Mouse (Mus musculus) liver (tissue): Measurements from ENCODE around the gene Haspin.
"Not testable (repeated sequence)": the region's sequence is repeated elsewhere in the genome, so short reads cannot be mapped to it uniquely, and the experiment has no call there.

Experiments used
- DNase-seq: peaks from one replicate; pipeline ENCODE4 v3.0.0-alpha.2; 2020; ENCODE audit warnings: mixed read lengths

Gene Haspin

DNA sequence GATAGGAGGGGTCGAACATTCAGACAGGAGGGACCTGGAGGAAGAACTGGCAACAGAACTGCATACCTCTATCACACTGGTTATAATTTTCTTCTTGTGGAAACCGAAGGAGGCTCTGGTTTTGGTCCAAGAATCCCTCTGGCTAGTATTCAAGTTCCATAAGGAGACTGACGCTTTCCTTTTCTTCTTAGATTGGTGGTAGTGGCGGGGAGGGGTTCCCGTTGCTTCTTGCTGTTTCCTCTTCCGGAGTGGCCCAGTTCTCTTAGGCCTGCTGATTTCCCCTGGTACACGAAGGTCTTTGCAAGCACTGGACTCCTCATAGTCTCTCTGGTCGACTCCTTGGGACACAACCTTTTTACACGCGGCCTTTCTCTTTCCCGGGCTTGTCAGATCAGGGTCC lies 978 bp downstream of the Haspin start:
- DNase-seq = peak; percentile 22

DNA sequence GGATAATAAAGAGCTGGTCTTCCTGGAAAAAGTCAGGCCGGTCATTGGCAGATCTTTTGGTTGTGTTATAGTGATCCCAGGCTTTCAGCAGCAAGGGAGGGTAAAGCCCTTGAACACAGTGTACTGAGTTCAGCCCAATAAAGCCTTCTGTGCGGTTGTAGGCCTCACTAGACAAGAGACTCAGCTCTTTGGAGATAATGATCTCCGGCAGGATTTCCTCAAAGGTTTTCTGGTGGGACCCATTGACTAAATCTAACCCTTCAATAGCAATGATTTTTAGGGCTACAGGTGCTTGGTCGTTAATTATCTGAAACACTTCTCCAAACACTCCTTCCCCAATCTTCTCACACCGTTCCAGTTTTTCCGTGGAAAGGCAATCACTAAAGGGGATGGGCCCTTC lies 1.5 kb downstream of the Haspin start:
- DNase-seq = no peak

DNA sequence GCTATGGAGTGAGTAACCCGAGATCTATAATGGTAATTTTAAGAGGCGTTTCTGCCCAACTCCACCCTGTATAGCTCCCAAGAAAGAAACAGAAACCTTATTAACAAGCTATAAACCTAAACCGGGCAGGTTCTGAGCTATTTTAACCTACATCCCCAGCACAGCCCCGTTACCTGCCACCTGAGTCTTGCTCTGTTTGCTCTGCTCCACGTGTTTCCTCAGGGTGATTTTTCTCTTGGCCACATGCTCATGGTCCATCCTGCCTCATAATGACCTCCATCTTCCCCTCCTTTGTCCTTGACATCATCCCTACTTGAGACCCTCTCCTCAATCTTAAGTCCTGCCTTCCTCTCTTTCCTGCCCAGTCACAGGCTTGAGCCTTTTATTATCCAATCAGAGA lies 3.9 kb downstream of the Haspin start:
- no peak for DNase-seq

DNA sequence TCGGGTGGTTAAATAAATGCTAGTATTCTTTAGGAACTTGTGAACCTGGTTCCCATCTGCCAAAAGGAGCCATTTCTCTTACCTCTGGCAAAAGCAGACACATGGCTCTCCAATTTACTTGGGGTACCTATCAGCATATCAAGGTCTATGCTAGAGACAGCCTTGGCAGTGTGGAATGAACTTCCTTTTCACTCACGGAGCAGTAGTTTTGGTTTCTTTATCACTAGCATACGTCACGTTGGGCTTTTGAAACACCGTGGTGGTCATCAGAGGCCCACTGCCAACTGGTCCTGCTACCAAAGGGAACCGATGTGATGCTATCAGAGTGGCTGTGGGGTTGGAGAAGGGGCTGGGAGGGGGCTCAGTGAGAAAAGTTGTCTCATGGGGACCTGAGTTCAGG lies 5.1 kb downstream of the Haspin start:
- DNase-seq = no peak

DNA sequence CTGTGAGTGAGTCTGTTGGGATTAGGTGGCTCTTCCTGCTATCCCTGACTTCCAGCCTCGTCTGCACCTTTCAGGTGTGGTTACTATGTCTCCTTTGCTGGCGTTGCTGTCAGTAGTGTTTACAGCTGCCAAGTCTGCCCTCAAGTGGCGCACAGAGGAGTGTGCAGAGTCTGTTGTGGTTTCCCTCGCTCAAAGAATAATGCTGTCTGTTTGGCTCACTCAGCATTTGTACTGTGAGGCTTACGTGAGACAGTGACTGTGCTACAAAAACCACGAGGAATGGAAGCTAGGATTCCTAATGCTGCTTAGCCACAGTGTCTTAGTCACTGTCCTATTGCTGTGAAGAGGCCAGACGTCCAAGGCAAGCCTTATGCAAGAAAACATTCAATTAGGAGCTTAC lies 7.1 kb downstream of the Haspin start:
- DNase-seq = no peak

DNA sequence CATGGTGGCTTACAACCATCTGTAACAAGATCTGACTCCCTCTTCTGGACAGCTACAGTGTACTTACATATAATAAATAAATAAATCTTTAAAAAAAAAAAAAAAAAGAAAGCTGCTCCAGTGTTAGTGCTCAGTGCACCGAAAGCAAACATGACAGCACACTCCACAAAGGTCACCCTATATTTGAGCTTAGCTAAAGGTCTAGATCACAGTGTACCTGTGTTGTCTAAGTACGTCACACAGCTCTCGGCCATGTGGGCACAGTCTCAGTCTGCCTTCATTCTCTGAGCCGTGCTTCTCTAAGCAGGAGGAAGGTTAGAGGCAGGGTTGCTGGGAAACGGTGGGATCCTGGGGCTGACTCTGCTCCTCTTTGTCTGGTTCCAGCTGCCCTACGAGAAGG lies 11.6 kb downstream of the Haspin start:
- no peak for DNase-seq

DNA sequence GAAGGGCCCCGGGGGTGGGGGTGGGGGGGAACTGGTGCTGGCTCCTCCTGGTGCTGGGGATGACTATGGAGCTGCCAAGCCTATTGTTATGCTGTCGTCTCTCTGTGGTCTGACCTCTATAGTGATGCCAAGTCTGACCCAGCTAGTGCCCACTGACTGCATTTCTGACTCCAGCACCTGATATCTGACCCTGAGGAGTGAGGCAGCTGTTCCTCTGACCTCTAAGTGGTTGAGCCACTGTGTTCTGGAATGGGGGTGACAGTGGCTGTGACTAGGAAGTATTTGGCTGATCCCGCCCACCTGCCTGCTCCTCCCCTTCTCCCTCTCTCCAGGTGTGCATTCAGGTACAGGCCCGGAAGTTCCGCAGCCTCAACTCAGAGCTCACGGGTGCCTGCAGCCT lies 26.7 kb downstream of the Haspin start:
- no peak for DNase-seq

DNA sequence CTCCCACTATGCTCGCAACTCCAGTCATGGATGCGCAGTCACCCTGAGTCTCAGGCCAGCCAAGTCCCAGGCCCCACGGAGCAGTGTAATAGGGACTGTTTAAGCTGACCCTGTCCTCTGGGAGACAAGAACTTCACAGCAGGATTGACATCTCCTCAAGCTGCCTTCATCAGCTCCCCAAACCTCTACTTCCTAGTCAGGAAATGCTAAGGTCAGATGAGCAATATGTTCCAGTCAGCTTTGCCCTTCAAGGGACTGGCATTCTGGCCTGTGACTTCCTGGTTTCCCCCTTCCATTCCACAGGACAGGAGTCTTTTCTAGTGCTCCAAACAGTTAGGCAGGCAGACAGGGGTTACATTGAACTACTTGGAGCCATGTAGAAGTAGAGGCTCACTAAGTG lies 28.2 kb downstream of the Haspin start:
- DNase-seq = no peak

DNA sequence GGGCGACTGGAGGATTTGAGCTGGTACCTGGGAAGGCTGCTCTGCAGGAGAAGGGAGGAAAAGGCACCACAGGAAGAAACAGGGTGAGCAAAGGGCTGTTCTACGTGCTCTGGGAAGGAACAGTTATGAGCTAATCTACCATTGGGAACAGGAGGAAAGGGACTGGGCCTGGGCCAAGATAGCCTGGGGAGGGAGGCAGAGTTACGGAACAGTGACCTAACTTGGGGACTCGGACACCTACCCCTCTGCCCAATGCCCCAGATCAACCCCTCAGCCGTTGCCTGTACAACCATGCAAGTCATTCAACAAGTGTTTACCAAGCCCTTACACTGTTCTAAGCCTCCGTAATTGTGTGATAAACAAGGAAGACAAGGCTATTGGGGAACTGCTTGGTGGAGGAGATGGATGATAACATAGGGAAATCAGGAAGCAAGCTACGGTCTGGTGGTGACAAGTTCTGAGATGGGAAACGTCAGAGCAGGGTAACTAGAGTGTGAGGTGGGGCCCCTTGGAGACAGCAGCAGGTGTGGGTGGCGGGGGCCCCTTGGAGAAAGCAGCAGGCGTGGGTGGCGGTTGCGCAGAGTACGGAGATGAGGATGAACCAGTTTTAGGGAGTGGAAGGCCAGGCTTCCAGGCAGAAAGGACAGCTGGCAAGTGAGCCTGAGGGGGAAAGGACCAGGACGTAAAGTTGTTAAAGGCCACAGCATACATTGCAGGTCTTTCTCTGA lies 29.0 kb downstream of the Haspin start:
- DNase-seq = no peak

DNA sequence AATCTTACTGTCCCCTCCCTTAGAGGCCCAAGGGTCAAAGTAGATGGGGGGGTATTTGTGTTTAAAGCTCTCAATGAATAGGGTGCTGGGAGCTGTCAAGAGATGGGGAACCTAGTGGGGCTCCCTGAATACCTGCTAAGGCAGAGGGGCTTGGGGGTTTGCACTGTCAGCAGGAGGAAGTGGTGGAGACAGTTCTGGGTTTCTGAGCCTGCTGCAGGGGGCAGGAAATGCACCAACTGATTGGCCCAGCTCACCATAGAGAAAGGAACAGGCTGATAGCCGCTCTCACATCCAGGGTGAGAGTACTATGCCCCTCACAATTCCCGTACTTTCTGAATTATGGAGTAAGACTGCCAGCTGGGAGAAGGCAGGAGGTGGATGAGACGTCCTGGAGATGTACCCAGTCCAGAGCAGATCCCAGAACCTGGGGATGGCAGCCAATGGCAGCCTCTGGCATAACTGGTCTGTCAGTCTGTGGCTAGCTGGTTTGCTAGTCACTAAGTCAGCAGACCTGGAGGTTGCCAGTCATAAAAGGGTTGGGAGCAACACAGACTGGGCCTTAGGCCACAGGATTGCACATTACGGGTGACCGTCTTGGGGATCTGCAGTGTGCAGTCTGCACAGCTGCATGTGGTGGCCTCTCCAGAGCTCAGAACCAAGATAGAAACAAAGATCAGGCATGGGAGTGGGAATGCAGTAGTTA lies 29.7 kb downstream of the Haspin start:
- DNase-seq = no peak

DNA sequence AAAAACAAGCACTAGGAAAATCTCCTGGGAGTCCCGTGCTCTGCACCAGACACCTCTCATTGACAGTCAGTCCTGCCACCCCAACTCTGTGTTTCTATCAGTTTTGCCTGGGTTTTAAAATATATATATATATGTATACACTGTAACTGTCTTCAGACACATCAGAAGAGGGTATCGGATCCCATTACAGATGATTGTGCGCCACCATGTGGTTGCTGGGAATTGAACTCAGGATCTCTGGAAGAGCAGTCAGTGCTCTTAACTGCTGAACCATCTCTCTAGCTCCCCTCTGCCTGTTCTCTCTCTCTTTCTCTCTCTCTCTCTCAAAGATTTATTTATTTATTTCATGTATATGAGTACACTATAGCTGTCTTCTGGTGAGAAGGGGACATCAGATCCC lies 30.7 kb downstream of the Haspin start:
- DNase-seq = not testable (repeated sequence)

DNA sequence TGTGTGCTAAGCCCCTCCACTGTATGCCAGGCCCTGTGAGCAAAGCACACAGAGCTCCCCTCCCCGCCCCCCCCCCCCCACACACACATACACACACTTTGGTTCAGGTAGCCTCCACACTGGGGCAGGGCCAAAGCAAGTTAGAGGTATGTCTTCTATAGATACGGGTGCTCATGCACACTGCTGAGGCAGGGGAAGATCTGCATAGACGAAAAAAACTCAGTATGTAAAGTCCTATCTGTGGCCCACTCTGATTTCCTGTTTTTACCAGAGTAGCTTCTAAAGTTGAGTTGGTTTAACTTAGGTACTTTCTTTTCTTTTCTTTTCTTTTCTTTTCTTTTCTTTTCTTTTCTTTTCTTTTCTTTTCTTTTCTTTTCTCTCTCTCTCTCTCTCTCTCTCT lies 32.8 kb downstream of the Haspin start:
- DNase-seq = no peak

DNA sequence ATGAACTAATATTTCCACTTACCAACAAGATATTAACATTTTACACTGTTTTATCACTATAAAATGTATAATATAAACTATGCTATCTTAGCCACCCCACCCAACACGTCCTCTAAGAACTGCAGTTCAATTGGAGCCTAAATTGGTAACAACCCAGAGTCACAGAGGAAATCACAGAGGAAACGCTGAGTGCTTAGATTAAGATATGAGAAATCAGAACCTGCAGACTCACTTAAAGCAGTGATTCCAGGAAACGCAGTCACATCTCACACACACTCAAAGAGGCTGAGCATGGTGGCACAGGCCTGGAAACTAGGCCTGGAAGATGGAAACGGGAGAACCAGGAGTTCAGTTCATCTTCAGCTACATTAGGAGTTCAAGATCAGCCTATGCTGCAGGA lies 36.8 kb downstream of the Haspin start:
- DNase-seq = no peak

DNA sequence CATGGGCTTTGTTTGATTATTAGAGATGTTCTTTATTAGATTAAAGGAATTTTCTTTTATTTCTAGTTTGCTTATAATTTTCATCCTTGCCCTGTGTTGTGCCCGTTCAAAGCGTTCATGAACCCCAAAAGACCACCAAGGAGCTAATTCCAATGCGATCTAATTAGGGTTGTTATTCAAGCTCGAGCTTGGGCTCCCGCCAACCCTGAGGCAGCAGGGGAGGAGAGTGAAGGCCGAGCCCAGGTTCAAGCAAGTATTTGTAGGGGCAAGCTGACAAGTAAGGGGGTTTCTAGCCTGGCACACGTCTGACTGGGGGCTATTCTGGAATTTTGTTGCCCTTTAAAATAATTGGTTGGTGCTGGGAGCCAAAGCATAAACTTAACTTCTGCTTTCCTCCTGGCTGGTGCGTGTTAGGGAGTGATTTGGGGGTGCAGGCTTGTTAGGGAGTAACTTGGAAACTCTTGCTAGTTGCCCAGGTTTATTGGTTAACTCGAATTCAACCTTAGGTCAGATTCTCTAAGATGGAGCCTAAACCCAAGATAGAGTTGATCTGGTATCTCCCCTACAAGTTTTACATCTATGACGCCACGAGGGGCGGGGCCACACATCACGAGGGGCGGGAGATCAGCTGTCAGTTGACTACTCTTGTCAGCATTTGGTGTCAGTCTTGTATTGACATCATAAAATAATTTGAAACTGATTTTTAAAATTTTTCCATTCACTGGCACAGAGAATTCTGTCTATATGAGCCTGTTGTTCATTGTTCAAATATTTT lies 37.9 kb downstream of the Haspin start:
- DNase-seq = no peak

DNA sequence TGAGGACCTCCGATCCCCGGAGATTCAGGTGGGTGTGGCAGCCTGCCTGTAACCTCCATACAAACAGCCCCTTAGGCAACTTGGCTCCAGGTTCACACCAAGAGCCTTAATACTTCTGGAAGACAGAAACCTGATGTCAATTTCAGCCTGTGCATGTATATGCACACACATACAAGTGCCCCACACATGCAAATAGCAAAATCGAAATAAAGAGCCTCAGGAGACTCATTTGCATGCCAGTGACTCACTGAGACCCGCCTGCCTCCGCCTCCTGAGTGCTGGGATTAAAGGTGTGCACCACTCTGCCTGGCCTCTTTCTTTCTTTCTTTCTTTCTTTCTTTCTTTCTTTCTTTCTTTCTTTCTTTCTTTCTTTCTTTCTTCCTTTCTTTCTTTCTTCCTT lies 39.2 kb downstream of the Haspin start:
- no peak for DNase-seq

DNA sequence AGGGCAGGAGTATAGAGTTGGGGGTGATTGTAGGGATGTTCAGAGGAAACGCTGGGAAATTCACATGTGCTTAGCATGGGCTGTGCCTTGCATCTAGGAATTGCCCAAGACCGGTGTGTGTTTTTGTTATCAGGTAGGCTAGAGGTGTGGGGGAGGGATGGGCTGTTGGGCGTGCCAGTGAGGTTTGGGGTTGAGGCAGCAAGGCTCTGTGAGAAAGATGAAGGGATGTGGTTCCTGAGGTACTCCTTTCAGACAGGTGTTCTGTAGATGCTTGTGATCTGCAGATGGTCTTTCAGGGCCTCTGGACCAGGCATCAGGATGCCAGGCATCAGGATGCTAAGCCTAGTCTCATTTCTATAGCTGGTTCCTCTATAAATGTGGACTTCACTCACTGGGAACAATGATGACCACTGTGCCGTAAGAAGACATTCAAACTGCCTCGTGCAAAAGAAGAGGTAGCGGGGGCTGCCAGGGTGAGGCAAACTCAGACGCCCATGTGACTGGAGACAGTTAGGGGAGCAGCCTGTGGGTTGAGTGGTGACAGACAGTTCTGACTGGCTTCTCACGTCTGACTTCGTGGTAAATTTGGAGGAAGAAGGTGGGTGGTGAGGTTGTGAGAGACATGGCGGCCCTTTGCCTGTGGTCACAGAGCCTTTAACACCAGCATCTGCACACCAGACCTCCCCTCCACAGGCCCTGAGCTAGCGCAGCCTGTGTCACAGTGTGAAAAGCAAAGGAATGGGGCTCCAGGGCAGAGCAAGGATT lies 43.7 kb downstream of the Haspin start:
- DNase-seq = no peak

DNA sequence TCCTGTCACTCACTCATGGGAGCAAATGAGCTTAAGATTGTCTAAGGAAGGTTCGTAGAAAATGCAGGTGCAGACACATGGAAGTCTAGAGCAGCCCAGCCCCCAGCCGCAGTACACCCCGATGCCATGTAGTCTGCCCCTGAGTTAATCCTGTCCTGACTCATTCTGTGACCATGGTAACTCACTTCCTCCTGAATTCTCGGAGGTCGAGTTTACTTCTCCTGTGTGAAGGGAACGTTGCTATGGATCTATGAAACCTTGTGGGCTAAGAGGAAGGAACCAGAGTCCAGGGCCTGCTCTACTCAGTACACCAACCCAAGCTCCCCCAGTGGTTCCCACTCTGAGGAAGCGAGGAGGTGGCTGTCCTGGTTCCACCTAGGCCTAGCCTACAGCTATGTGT lies 45.2 kb downstream of the Haspin start:
- DNase-seq = no peak

DNA sequence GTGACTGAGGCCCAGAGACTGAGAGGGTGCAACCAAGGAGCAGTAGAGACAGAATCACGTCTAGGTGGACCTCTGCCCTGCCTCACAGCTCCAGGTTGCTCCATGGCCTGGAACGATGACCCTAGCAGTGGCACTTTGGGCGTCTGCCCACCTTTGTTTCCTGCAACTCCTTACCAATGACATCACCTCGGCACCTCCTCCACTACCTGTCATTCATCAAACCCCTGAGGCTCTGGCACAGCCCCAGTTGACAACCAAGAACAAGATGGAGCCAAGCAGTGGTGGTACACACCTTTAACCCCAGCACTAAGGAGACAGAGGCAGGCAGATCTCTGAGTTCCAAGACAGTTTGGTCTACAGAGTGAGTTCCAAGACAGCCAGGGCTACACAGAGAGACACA lies 46.0 kb downstream of the Haspin start:
- DNase-seq = no peak

DNA sequence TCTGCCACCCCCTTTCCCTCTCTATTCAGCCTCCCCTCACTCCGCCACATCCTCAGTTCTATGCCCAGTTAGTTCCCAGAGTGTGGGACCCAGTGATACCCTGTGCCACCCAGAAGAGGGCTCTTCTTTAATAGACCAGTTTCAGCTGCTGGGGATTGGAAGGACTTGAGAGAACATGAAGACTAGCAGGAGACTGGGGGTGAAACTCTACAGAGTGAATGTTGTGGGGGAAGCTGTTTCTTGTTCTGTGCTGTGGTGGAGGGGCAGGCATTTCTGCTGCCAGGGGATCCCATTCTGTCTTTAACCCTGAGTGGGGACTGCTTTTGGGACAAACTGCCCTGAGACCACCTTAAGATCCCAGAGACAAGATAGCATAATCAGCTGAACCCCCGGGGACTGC lies 47.3 kb downstream of the Haspin start:
- no peak for DNase-seq

DNA sequence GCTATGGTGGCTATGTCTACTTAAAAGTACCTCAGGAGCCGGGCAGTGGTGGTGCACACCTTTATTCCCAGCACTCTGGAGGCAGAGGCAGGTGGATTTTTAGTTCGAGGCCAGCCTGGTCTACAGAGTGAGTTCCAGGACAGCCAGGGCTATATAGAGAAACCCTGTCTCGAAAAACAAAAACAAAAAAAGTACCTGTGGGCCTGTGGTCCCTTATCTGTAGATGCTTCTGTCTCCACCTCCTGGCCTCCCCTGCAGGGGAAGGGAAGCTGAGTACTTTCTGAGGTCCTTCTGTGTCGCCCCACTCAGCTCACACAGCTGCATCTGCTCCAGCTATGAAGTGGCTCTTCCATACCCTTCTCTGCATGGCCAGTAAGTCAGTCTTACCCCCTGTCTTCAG lies 47.8 kb downstream of the Haspin start, which contains the start of gene Itgae:
Itgae (plus strand) TSS at position 301 of the 400 bp plus-strand sequence.
- no peak for DNase-seq

DNA sequence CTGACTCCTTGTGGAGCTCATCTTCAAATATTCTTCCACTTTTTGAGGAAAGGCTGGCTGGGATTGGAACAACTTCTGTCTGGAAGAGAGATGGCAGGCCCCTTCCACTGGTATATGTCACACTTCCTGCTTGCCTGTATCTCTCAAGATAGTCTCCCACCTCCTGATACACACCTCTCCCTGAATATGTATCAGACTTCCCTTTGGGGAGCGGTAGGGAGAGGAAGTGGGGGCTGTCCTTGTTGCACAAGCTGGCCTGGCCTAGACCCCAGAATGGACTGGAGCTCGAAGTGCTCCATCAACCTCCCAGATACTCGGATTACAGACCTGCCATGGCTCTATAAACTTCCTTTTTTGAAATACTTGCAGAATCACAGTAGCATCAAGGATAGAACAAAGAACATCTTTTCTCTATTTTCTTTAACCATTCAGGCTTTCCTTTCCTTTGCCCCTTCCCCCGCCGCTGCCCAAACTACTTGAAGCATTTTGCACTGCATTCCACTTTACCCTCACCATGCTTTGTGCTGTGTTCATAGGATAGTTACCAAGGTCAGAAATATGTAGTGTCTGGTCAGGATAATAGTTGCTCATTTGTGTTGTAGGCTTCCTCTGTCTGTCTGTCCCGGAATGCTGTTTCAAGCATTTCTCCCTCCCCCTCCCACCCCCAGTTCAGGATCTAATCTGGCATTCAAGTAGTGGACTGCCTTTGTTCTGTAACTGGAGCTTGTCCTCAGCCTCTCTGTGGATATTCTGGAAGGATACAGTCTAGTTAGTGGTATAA lies 50.2 kb downstream of the Haspin start:
- no peak for DNase-seq
